Mouse (Mus musculus) lung, adult 2 months (tissue): ENCODE data around the gene Abhd16a.

Source experiments
- CTCF ChIP-seq: fragments of 200-500 bp; IDR thresholded peaks from 2 replicates; pipeline ENCODE4 v1.5.1; 2011; ENCODE audit warnings: mild to moderate bottlenecking, low read length, control low read depth; ENCODE audit not compliant: insufficient read depth
- POLR2A ChIP-seq: fragments of 200-500 bp; IDR thresholded peaks from 2 replicates; pipeline ENCODE4 v1.6.1; 2011; ENCODE audit warnings: low read depth, mild to moderate bottlenecking, control low read depth, low read length, borderline replicate concordance; ENCODE audit errors: extremely low read depth

- TF ChIP-seq CTCF (no peak), POLR2A (no peak)
These were observed 29.0 kb upstream of the Abhd16a start for GRCm38 (mm10) chr17:35060071-35060470.
